Mouse (Mus musculus): ENCODE measurements around the gene Haao. TPM values are rescaled to one million over a fixed set of nuclear protein-coding genes. Genes with fewer than 3 reads are reported as not detected.
A peak's percentile ranks its signal among the peaks of the same experiment; 100 is the strongest.

The Haao gene
- total RNA-seq, 1 experiment, result 0.54 TPM

DNA sequence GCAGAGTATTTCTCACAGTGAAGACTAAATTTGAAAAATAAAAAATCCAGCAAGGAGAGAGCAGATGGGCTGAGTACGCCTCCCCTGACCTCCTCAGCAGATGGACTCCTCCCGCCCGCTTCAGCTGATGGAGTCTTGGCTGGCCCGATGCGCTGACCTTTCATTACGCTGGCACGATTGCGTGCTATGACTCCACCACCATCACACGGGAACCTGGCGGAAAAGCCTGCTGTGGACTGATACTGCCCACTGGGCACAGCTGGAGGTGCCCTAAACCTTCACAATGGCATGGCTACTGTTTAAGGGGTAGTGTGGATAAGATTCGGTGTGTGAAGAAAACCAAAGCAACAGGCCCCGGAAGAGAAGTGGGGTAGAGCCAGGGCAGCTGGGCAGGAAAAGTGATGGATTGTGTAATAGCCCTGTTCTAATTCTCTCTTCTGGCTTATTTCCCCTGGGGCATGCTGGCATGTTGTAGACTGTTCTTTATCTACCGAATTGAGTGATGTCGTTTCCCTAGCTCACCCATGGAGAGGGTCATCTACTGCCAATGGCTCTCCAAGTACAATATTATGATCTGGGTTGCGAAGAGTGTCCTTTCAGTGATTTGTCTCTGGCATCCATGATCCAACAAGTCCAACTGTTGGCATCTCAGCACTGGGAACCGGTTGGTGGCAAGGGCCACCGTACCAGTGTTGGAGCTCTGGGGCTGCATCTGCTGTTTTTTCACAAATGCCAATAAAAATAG lies 35.4 kb downstream of the Haao start:
- H3K4me1 ChIP-seq (ENCODE audit: control insufficient read depth in 2 of 2, insufficient read depth in 2 of 2, low read length in 2 of 2, poor library complexity in 1 of 2), result peaks cover 11 to 18% of the 10 kb centered on the region in 2 experiments

DNA sequence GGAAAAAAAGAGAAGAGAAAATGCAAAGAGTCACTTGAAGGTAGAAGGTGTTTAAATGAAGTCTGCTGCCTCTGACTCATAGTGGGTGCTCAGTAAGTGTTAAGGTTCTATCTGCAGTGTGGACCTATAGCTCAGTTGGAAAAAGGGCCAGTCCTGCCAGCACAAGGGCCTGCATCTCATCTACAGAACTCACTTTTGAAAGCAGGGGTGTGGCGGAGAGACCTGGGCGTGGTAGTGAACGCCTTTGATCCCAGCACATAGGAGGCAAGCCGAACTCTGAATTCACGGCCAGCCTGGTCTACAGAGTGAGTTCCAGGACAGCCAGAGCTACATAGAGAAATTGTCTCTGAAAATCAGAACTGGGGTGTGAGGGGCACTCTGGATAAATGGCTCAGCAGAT lies 37.5 kb downstream of the Haao start:
- in situ Hi-C loops (cut with MboI; ENCODE audit: low sequenced_read_pairs in 2 of 2, unreplicated experiment in 2 of 2), result loop anchor here in 1 of 2 experiments (25.0 kb wide), 1 partner anchor 773 kb away; no protein-coding TSS in a partner anchor
- Histone ChIP-seq H3K36me3 (ENCODE audit: control insufficient read depth, insufficient read depth, low read length, poor library complexity, severe bottlenecking) (peaks cover 7% of the 10 kb centered on the region; the same call in 1 of the 2 replicates), H3K4me3 (ENCODE audit: insufficient read depth in 1 of 2, low read depth in 1 of 2, low read length in 2 of 2, poor library complexity in 1 of 2, severe bottlenecking in 1 of 2) (no peak overlapping the region), H3K4me1 (ENCODE audit: control insufficient read depth in 2 of 2, insufficient read depth in 2 of 2, low read length in 2 of 2, poor library complexity in 1 of 2) (peaks cover 11 to 18% of the 10 kb centered on the region in 2 experiments), H3K9me3 (ENCODE audit: control insufficient read depth, insufficient read depth, low read depth, low read length) (no peaks in the 10 kb centered on the region), H3K27ac (ENCODE audit: insufficient read depth, low read depth, low read length, poor library complexity, severe bottlenecking) (no peak overlapping the region), H3K9ac (ENCODE audit: insufficient read depth, low read depth, low read length, poor library complexity, severe bottlenecking) (no peak overlapping the region)
- no peak for DNase-seq (ENCODE audit: low read depth, low spot score)
- no peak for TF ChIP-seq ZC3H11A (IDR thresholded peaks at IDR 0.05; ENCODE audit: borderline replicate concordance, low read depth, low read length)
- no peak for TF ChIP-seq ZNF384 (IDR thresholded peaks at IDR 0.05; ENCODE audit: low read depth, low read length)
- no peak for TF ChIP-seq MAFK (IDR thresholded peaks at IDR 0.05; ENCODE audit: insufficient read depth, low read depth, low read length)
- no peak for TF ChIP-seq CHD2 (IDR thresholded peaks at IDR 0.05; ENCODE audit: low read depth, low read length)
- TF ChIP-seq HCFC1 (IDR thresholded peaks at IDR 0.05; ENCODE audit: borderline replicate concordance, insufficient read depth, low read length), result no peak

More for the DNA sequence above, 35.4 kb downstream of the Haao start:
- Histone ChIP-seq H3K9me3 (ENCODE audit: control insufficient read depth, insufficient read depth, low read depth, low read length) (no peaks in the 10 kb centered on the region), H3K9ac (ENCODE audit: insufficient read depth, low read depth, low read length, poor library complexity, severe bottlenecking) (no peak overlapping the region), H3K36me3 (ENCODE audit: control insufficient read depth, insufficient read depth, low read length, poor library complexity, severe bottlenecking) (peaks cover 2% of the 10 kb centered on the region; the same call in 1 of the 2 replicates), H3K4me3 (ENCODE audit: insufficient read depth in 1 of 2, low read depth in 1 of 2, low read length in 2 of 2, poor library complexity in 1 of 2, severe bottlenecking in 1 of 2) (no peak overlapping the region), H3K27ac (ENCODE audit: insufficient read depth, low read depth, low read length, poor library complexity, severe bottlenecking) (no peak overlapping the region)
- in situ Hi-C loops (cut with MboI; ENCODE audit: low sequenced_read_pairs in 2 of 2, unreplicated experiment in 2 of 2), result loop anchor here in 1 of 2 experiments (25.0 kb wide), 1 partner anchor 775 kb away; no protein-coding TSS in a partner anchor
- TF ChIP-seq CHD2 (IDR thresholded peaks at IDR 0.05; ENCODE audit: low read depth, low read length), result no peak
- TF ChIP-seq ZNF384 (IDR thresholded peaks at IDR 0.05; ENCODE audit: low read depth, low read length), result no peak
- TF ChIP-seq ZC3H11A (IDR thresholded peaks at IDR 0.05; ENCODE audit: borderline replicate concordance, low read depth, low read length), result no peak
- TF ChIP-seq MAFK (IDR thresholded peaks at IDR 0.05; ENCODE audit: insufficient read depth, low read depth, low read length), result no peak
- TF ChIP-seq HCFC1 (IDR thresholded peaks at IDR 0.05; ENCODE audit: borderline replicate concordance, insufficient read depth, low read length), result no peak
- DNase-seq (ENCODE audit: low read depth, low spot score), result no peak

DNA sequence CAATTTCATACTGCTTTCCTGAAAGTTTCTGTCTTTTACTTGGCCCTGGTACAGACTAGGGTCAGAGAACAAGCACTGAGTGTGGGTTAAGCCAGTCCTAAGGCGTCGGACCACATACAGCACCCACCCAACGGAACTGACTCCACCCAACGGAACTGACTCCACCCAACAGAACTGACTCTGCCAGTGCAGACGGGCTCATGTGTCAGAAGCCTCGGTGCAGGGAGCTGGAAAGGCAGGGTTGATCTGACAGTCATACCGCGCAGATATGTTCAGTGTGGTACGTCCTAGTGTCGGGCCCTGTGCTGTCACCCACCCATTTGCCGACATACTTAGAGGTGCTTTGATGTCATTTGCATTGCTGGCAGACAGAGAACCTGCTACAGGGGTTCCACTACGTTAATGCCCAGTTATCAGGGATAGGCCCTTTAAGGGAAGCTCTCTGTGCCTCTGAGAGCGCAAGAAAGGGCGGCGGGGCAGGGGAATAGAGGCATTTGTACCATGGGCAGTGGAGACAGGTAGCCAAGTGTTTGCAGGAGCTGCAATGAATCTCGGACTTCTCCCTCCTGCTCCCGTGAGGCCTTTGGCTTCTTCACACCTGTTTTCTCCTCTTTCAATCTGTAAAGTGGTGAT lies 38.5 kb downstream of the Haao start:
- Histone ChIP-seq H3K4me1 (ENCODE audit: control insufficient read depth in 2 of 2, insufficient read depth in 2 of 2, low read length in 2 of 2, poor library complexity in 1 of 2) (peaks cover 11 to 18% of the 10 kb centered on the region in 2 experiments), H3K27ac (ENCODE audit: insufficient read depth, low read depth, low read length, poor library complexity, severe bottlenecking) (no peak overlapping the region), H3K9ac (ENCODE audit: insufficient read depth, low read depth, low read length, poor library complexity, severe bottlenecking) (0 out of 2 replicates have a peak overlapping the region, but pooled peaks have one; percentile 26), H3K36me3 (ENCODE audit: control insufficient read depth, insufficient read depth, low read length, poor library complexity, severe bottlenecking) (peaks cover 7% of the 10 kb centered on the region; the same call in 1 of the 2 replicates), H3K4me3 (ENCODE audit: insufficient read depth in 1 of 2, low read depth in 1 of 2, low read length in 2 of 2, poor library complexity in 1 of 2, severe bottlenecking in 1 of 2) (0 out of 4 replicates have a peak overlapping the region, but pooled peaks of 1 of the 2 experiments have one; percentile 8), H3K9me3 (ENCODE audit: control insufficient read depth, insufficient read depth, low read depth, low read length) (no peaks in the 10 kb centered on the region)
- peak; percentile 73 for DNase-seq (ENCODE audit: low read depth, low spot score)
- TF ChIP-seq MAFK (IDR thresholded peaks at IDR 0.05; ENCODE audit: insufficient read depth, low read depth, low read length) (no peak), ZNF384 (IDR thresholded peaks at IDR 0.05; ENCODE audit: low read depth, low read length) (no peak), CHD2 (IDR thresholded peaks at IDR 0.05; ENCODE audit: low read depth, low read length) (no peak), HCFC1 (IDR thresholded peaks at IDR 0.05; ENCODE audit: borderline replicate concordance, insufficient read depth, low read length) (no peak), ZC3H11A (IDR thresholded peaks at IDR 0.05; ENCODE audit: borderline replicate concordance, low read depth, low read length) (no peak)
- in situ Hi-C loops (cut with MboI; ENCODE audit: low sequenced_read_pairs in 2 of 2, unreplicated experiment in 2 of 2), result loop anchor here in 1 of 2 experiments (25.0 kb wide), 1 partner anchor 772 kb away; no protein-coding TSS in a partner anchor

DNA sequence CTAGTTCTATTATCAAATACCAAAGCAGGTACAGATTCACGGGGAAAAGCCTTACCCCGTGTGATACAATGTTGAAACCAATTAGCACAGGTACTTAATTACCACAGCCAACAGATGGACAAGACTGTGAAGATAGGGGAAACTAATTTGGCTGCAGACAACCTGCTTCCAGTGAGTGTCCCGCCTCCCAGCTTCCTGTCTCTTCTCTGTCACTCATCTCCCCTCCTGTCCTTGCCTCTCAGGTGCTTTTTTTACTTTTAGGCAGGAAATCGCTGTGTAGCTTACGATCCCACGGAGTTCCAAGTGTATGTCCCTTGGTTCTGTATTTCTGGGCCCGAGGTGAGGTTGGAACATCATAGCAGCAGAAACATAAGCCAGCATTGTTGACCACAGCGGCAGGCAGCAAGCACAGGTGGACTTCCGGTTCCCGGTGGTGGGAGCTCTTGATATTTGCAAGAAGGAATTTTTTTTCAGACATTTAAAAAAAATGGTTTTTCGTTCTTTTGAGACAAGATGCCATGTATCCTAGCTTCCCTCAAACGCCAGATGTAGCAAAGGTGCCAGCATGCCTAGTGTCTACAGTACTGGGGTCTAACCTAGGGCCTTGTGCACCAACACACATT lies 39.2 kb downstream of the Haao start:
- Histone ChIP-seq H3K27ac (ENCODE audit: insufficient read depth, low read depth, low read length, poor library complexity, severe bottlenecking) (no peak overlapping the region), H3K36me3 (ENCODE audit: control insufficient read depth, insufficient read depth, low read length, poor library complexity, severe bottlenecking) (peaks cover 7% of the 10 kb centered on the region; the same call in 1 of the 2 replicates), H3K4me1 (ENCODE audit: control insufficient read depth in 2 of 2, insufficient read depth in 2 of 2, low read length in 2 of 2, poor library complexity in 1 of 2) (peaks cover 14 to 22% of the 10 kb centered on the region in 2 experiments), H3K4me3 (ENCODE audit: insufficient read depth in 1 of 2, low read depth in 1 of 2, low read length in 2 of 2, poor library complexity in 1 of 2, severe bottlenecking in 1 of 2) (no peak overlapping the region), H3K9ac (ENCODE audit: insufficient read depth, low read depth, low read length, poor library complexity, severe bottlenecking) (peak overlapping the region; percentile 48; the same call in 1 of the 2 replicates), H3K9me3 (ENCODE audit: control insufficient read depth, insufficient read depth, low read depth, low read length) (no peaks in the 10 kb centered on the region)
- DNase-seq (ENCODE audit: low read depth, low spot score), result no peak
- TF ChIP-seq ZC3H11A (IDR thresholded peaks at IDR 0.05; ENCODE audit: borderline replicate concordance, low read depth, low read length) (no peak), MAFK (IDR thresholded peaks at IDR 0.05; ENCODE audit: insufficient read depth, low read depth, low read length) (no peak), CHD2 (IDR thresholded peaks at IDR 0.05; ENCODE audit: low read depth, low read length) (no peak), ZNF384 (IDR thresholded peaks at IDR 0.05; ENCODE audit: low read depth, low read length) (no peak), HCFC1 (IDR thresholded peaks at IDR 0.05; ENCODE audit: borderline replicate concordance, insufficient read depth, low read length) (no peak)
- in situ Hi-C loops (cut with MboI; ENCODE audit: low sequenced_read_pairs in 2 of 2, unreplicated experiment in 2 of 2), result loop anchor here in 1 of 2 experiments (25.0 kb wide), 1 partner anchor 771 kb away; no protein-coding TSS in a partner anchor
